Mouse (Mus musculus): ENCODE measurements around the gene Gm29735. TPM values are rescaled to one million over a fixed set of nuclear protein-coding genes. Genes with fewer than 3 reads are reported as not detected.
"Not testable (repeated sequence)": the region's sequence is repeated elsewhere in the genome, so short reads cannot be mapped to it uniquely, and the experiment has no call there.

The Gm29735 gene
- total RNA-seq, 2 experiments from 2014 or later: not detected

DNA sequence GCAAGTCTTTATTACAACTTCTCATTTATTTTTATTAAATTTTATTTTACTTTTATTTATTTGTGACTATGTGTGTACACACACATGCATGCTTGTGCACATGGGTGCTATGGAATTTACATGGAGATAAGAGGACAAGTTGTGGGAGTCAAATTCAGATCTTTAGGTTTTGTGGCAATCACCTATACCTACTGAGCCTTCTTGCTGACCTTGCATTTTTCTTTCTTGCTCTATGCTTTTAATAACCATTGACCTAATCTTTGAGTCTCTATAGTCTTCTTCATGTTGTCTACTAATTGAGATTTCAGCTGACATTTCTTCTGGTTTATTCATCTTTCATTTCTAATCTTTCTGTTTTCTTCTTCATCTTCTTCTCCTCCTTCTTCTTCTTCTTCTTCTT, 8.3 kb downstream of the Gm29735 start:
- intact Hi-C loops (cut with DNase I): loop anchor here (5.0 kb wide), 1 partner anchor 99 kb away; no protein-coding TSS in a partner anchor
- no peak for DNase-seq
- H3K4me3 ChIP-seq: no peak overlapping the region
- H3K27ac ChIP-seq: no peak overlapping the region
- no peak for TF ChIP-seq CTCF (IDR thresholded peaks at IDR 0.05)

- Histone ChIP-seq H3K4me3 (no peak overlapping the region), H3K27ac (no peak overlapping the region)
- peak; percentile 36 for DNase-seq
- intact Hi-C loops (cut with DNase I): loop anchor here (2.0 to 5.0 kb wide), 2 partner anchors 101 to 139 kb away; no protein-coding TSS in a partner anchor
- TF ChIP-seq CTCF (IDR thresholded peaks at IDR 0.05): peak; percentile 62
Observed at GRCm38 (mm10) chr7:142146033-142146432, 10.9 kb downstream of the Gm29735 start.

- no peak for DNase-seq
- Histone ChIP-seq H3K27ac (no peak overlapping the region), H3K4me3 (no peak overlapping the region)
- intact Hi-C loops (cut with DNase I): loop anchor here (5.0 kb wide), 1 partner anchor 102 kb away; no protein-coding TSS in a partner anchor
- TF ChIP-seq CTCF (IDR thresholded peaks at IDR 0.05): no peak
Observed at GRCm38 (mm10) chr7:142145413-142145940, 11.4 kb downstream of the Gm29735 start.

GRCm38 (mm10) chr7:142144507-142144906, 12.4 kb downstream of the Gm29735 start, which contains the start of gene Gm45337:
Gene Gm45337, minus strand, starts transcription at chr7:142144607.
- intact Hi-C loops (cut with DNase I): no loop called here
- DNase-seq: no peak
- no peak within 1 kb of the TSS for H3K27ac ChIP-seq
- H3K4me3 ChIP-seq: no peak within 1 kb of the TSS
- no peak for TF ChIP-seq CTCF (IDR thresholded peaks at IDR 0.05)

DNA sequence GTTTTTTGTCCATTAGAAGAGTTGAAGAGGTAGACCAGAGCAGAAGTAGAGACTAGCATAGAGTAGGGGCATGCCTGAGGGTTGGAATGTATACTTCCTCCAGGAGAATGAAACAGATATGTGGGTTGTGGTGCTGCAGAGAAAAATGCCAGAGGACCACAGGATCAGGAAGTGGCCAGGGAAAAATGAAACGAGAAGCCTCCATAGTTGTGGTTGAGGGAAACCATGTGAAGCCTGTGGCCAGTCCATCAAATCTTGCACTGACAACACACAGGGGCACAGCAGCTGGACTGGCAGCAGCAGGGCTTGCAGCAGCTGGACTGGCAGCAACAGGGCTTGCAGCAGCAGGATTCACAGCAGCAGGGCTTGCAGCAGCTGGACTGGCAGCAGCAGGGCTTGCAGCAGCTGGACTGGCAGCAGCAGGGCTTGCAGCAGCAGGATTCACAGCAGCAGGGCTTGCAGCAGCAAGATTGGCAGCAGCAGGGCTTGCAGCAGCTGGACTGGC, 13.4 kb downstream of the Gm29735 start:
- DNase-seq; intact Hi-C loops (cut with DNase I); H3K4me3 ChIP-seq; H3K27ac ChIP-seq: not testable (repeated sequence)

GRCm38 (mm10) chr7:142140696-142141095, 16.2 kb downstream of the Gm29735 start:
- no peak for DNase-seq
- Histone ChIP-seq H3K27ac (no peak overlapping the region), H3K4me3 (no peak overlapping the region)
- no peak for TF ChIP-seq CTCF (IDR thresholded peaks at IDR 0.05)
- intact Hi-C loops (cut with DNase I): no loop called here

GRCm38 (mm10) chr7:142135934-142136333, 21.0 kb downstream of the Gm29735 start, which contains the start of gene Gm39115:
Gene Gm39115, minus strand, starts transcription at chr7:142136034.
- intact Hi-C loops (cut with DNase I); DNase-seq; H3K27ac ChIP-seq; H3K4me3 ChIP-seq: not testable (repeated sequence)

- Histone ChIP-seq H3K27ac (no peak overlapping the region), H3K4me3 (no peak overlapping the region)
- no peak for DNase-seq
- peak; percentile 25; the same call in 1 of the 2 replicates for TF ChIP-seq CTCF (IDR thresholded peaks at IDR 0.05)
- intact Hi-C loops (cut with DNase I): no loop called here
Observed at GRCm38 (mm10) chr7:142134206-142134995, 22.5 kb downstream of the Gm29735 start.

- DNase-seq: no peak
- no peak overlapping the region for H3K4me3 ChIP-seq
- H3K27ac ChIP-seq: no peak overlapping the region
- intact Hi-C loops (cut with DNase I): no loop called here
- TF ChIP-seq CTCF (IDR thresholded peaks at IDR 0.05): no peak
Observed at GRCm38 (mm10) chr7:142128843-142129242, 28.1 kb downstream of the Gm29735 start.

DNA sequence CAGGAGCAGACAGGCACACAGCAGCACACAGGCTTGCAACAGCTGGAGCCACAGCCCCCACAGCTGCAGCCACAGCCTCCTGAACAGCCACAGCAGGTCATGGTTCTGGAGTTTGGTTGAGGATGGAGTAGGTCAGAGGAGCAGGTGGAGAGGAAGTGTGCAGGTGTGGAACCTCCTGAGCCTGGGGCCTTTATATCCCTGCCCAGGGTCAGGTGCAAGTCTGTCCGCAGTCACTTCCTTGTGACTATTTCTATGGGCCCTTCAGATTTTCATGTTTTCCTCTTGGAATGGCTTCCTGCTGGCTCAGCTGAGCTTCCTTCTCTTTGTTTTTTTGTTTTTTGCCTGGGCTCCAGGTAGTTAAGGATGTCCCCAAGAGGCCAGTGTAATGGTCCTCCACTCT, 36.3 kb downstream of the Gm29735 start, which contains the start of gene Gm45618:
Gene Gm45618 (minus strand): TSS at position 101 of the 400 bp plus-strand sequence.
- H3K27ac ChIP-seq; DNase-seq; H3K4me3 ChIP-seq; intact Hi-C loops (cut with DNase I): not testable (repeated sequence)

GRCm38 (mm10) chr7:142119632-142120031, 37.3 kb downstream of the Gm29735 start:
- peak; percentile 69 for TF ChIP-seq CTCF (IDR thresholded peaks at IDR 0.05)
- intact Hi-C loops (cut with DNase I): no loop called here
- peak; percentile 39 for DNase-seq
- no peak overlapping the region for H3K27ac ChIP-seq
- no peak overlapping the region for H3K4me3 ChIP-seq

Other genes starting within 250 kb of the Gm29735 start
- 10 to 100 TPM; 31.8 to 33.0 TPM for gene Tollip, start 238.6 kb downstream of the Gm29735 start, total RNA-seq (2021)
- gene Brsk2, start 207.4 kb downstream of the Gm29735 start, total RNA-seq (2021): under 1 TPM; 0.25 to 0.38 TPM
- gene Mob2, start 96.0 kb downstream of the Gm29735 start, total RNA-seq (2021): 10 to 100 TPM; 52.2 to 53.1 TPM
- 10 to 100 TPM; 20.5 to 44.4 TPM for gene Dusp8, start 61.3 kb downstream of the Gm29735 start, total RNA-seq (2021)
- not detected for gene Gm45618, start 36.4 kb downstream of the Gm29735 start, total RNA-seq (2021)
- gene Gm39115, start 21.1 kb downstream of the Gm29735 start, total RNA-seq (2021): not detected
- not detected for gene Gm45337, start 12.5 kb downstream of the Gm29735 start, total RNA-seq (2021)
- gene Gm4553, start 8.6 kb upstream of the Gm29735 start, total RNA-seq (2021): not detected
- gene Krtap5-2, start 18.9 kb upstream of the Gm29735 start, total RNA-seq (2021): not detected
- not detected for gene Gm10153, start 33.3 kb upstream of the Gm29735 start, total RNA-seq (2021)
- not detected for gene Krtap5-3, start 44.3 kb upstream of the Gm29735 start, total RNA-seq (2021)
- gene Gm7579, start 54.7 kb upstream of the Gm29735 start, total RNA-seq (2021): not detected
- not detected for gene Krtap5-5, start 72.9 kb upstream of the Gm29735 start, total RNA-seq (2021)
- not detected for gene Gm40460, start 84.0 kb upstream of the Gm29735 start, total RNA-seq (2021)
- gene Gm2431, start 101.2 kb upstream of the Gm29735 start, total RNA-seq (2021): not detected
- not detected for gene Gm4559, start 117.2 kb upstream of the Gm29735 start, total RNA-seq (2021)
- not detected for gene Krtap5-1, start 140.0 kb upstream of the Gm29735 start, total RNA-seq (2021)
- gene Krtap5-4, start 146.4 kb upstream of the Gm29735 start, total RNA-seq (2021): not detected
- gene Ifitm10, start 216.6 kb upstream of the Gm29735 start, total RNA-seq (2021): 1 to 10 TPM; 3.0 to 4.1 TPM
- gene Gm49369, start 225.6 kb upstream of the Gm29735 start, total RNA-seq (2021): 1 to 10 TPM; 1.5 to 1.8 TPM
- 100 to 1,000 TPM; 411 to 467 TPM for gene Ctsd, start 230.9 kb upstream of the Gm29735 start, total RNA-seq (2021)